Mouse (Mus musculus): ENCODE data around the gene Immt. TPM values are rescaled to one million over a fixed set of nuclear protein-coding genes. Genes with fewer than 3 reads are reported as not detected.

Gene Immt
- polyA plus RNA-seq, 1 experiment from 2014 or later, result 140 TPM

DNA sequence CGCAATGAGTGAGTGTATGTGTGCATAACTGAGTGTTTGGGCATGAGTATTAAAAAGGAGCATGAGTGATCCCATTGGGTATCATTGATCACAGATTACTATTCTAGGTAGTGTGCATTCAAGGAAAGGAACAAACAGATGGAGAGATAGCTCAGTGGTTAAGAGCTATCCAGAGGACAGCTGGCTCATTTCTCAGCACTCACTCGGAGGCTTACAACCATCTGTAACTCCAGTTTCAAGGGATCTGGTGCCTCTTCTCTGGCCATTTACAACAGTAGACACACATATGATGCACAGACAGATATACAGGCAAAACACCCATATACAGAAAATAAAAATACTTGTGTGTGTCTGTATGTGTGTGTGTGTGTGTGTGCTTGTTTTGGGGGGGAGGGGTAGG lies 36.6 kb downstream of the Immt start:
- no peak overlapping the region for H3K4me3 ChIP-seq (ENCODE audit: low read depth, low read length)
- no peak overlapping the region for H3K4me2 ChIP-seq (replicated peaks; ENCODE audit: low read depth)
- H3K9me3 ChIP-seq (ENCODE audit: control insufficient read depth, low read length), result no peaks in the 10 kb centered on the region
- TF ChIP-seq CTCF (IDR thresholded peaks at IDR 0.05; ENCODE audit: low read depth), result no peak
- no peak for TF ChIP-seq EP300 (optimal IDR thresholded peaks at IDR 0.05)
- no peak overlapping the region for H3K9ac ChIP-seq (ENCODE audit: low read length)
- no peak overlapping the region for H3K27ac ChIP-seq (replicated peaks)
- ATAC-seq (ENCODE audit: low FRiP score, low TSS enrichment), result no peak
- no peaks in the 10 kb centered on the region for H3K27me3 ChIP-seq (ENCODE audit: control insufficient read depth, insufficient read depth, low read length)
- 76% methylated on average over 2 of the region's 2 CpGs for WGBS
- H3K36me3 ChIP-seq (ENCODE audit: control insufficient read depth, insufficient read depth, low read length), result peaks cover 23% of the 10 kb centered on the region
- DNase-seq (ENCODE audit: low spot score), result no peak
- H3K4me1 ChIP-seq (replicated peaks; ENCODE audit: control insufficient read depth, insufficient read depth), result no peaks in the 10 kb centered on the region

DNA sequence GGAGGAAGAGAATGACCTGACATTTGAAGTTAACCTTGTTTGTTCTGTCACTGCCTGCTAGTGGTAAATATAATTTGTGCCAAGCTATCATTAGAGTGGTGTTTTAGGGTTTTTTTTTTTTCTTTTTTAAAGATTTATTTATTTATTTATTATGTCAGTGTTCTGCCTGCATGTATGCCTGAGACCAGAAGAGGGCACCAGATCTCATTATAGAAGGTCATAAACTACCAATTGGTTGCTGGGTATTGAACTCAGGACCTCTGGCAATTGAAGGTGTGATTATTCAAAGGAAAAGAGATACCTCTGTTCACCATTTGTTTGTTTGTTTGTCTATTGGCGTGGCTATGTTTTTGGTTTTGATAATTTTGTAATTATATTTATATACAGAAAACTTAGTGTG lies 37.7 kb downstream of the Immt start:
- H3K9ac ChIP-seq (ENCODE audit: low read length), result no peak overlapping the region
- peaks cover 21% of the 10 kb centered on the region for H3K36me3 ChIP-seq (ENCODE audit: control insufficient read depth, insufficient read depth, low read length)
- H3K27ac ChIP-seq (replicated peaks), result no peak overlapping the region
- DNase-seq (ENCODE audit: low spot score) (no peak), ATAC-seq (ENCODE audit: low FRiP score, low TSS enrichment) (no peak)
- H3K27me3 ChIP-seq (ENCODE audit: control insufficient read depth, insufficient read depth, low read length), result no peaks in the 10 kb centered on the region
- TF ChIP-seq EP300 (optimal IDR thresholded peaks at IDR 0.05), result no peak
- peak; percentile 64 for TF ChIP-seq CTCF (IDR thresholded peaks at IDR 0.05; ENCODE audit: low read depth)
- H3K9me3 ChIP-seq (ENCODE audit: control insufficient read depth, low read length), result no peaks in the 10 kb centered on the region
- 86% methylated on average over 1 of the region's 1 CpGs for WGBS
- H3K4me2 ChIP-seq (replicated peaks; ENCODE audit: low read depth), result no peak overlapping the region
- H3K4me3 ChIP-seq (ENCODE audit: low read depth, low read length), result no peak overlapping the region
- no peaks in the 10 kb centered on the region for H3K4me1 ChIP-seq (replicated peaks; ENCODE audit: control insufficient read depth, insufficient read depth)

- Histone ChIP-seq H3K4me3 (ENCODE audit: low read depth, low read length) (no peak overlapping the region), H3K27ac (replicated peaks) (no peak overlapping the region), H3K9ac (ENCODE audit: low read length) (no peak overlapping the region), H3K36me3 (ENCODE audit: control insufficient read depth, insufficient read depth, low read length) (peaks cover 21% of the 10 kb centered on the region), H3K4me1 (replicated peaks; ENCODE audit: control insufficient read depth, insufficient read depth) (no peaks in the 10 kb centered on the region), H3K27me3 (ENCODE audit: control insufficient read depth, insufficient read depth, low read length) (no peaks in the 10 kb centered on the region), H3K4me2 (replicated peaks; ENCODE audit: low read depth) (no peak overlapping the region), H3K9me3 (ENCODE audit: control insufficient read depth, low read length) (no peaks in the 10 kb centered on the region)
- WGBS, result 94% methylated on average over 9 of the region's 9 CpGs
- DNase-seq (ENCODE audit: low spot score) (no peak), ATAC-seq (ENCODE audit: low FRiP score, low TSS enrichment) (no peak)
- TF ChIP-seq EP300 (optimal IDR thresholded peaks at IDR 0.05), result no peak
- no peak for TF ChIP-seq CTCF (IDR thresholded peaks at IDR 0.05; ENCODE audit: low read depth)
Measured at GRCm38 (mm10) chr6:71871396-71871795, 40.3 kb downstream of the Immt start.

DNA sequence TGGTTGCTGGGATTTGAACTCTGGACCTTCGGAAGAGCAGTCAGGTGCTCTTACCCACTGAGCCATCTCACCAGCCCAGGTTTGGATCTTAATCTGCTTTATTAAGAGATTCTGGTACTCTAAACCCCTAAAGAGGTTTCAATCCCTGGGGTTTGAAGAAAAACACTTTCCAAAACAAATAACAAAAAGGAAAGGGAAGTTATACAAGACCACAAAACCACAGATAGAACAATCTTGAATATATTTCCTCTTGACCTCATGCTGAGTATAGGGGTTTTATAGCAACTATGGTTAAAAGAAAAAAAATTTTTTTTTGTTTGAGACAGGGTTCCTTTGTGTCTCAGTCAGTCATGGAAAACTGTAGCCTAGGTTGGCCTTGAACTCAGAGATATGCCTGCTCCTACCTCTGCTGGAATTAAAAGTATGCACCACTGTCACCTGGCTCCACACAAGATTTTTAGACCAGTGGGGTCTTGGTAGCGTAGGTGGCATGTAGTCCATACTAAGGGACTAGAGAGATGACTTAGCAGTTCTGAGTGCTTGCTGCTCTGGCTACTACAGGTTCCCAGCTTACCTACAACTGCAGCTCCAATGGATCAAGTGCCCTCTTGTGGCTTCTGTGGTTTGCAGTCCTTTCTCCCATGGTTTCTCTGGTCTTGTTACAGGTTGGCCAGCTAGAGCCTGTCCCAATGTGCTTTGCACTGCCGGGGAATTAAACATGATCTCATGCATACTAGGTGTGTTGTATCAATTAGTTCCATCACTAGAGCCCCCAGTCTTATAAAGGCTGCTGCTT lies 47.0 kb downstream of the Immt start:
- peaks cover 32% of the 10 kb centered on the region for H3K36me3 ChIP-seq (ENCODE audit: control insufficient read depth, insufficient read depth, low read length)
- ATAC-seq (ENCODE audit: low FRiP score, low TSS enrichment) (no peak), DNase-seq (ENCODE audit: low spot score) (no peak)
- no peaks in the 10 kb centered on the region for H3K9me3 ChIP-seq (ENCODE audit: control insufficient read depth, low read length)
- H3K4me3 ChIP-seq (ENCODE audit: low read depth, low read length), result no peak overlapping the region
- no peaks in the 10 kb centered on the region for H3K27me3 ChIP-seq (ENCODE audit: control insufficient read depth, insufficient read depth, low read length)
- H3K4me1 ChIP-seq (replicated peaks; ENCODE audit: control insufficient read depth, insufficient read depth), result no peaks in the 10 kb centered on the region
- H3K27ac ChIP-seq (replicated peaks), result no peak overlapping the region
- no peak for TF ChIP-seq EP300 (optimal IDR thresholded peaks at IDR 0.05)
- TF ChIP-seq CTCF (IDR thresholded peaks at IDR 0.05; ENCODE audit: low read depth), result peak; percentile 33
- no peak overlapping the region for H3K9ac ChIP-seq (ENCODE audit: low read length)
- H3K4me2 ChIP-seq (replicated peaks; ENCODE audit: low read depth), result no peak overlapping the region
- 94% methylated on average over 3 of the region's 3 CpGs for WGBS

DNA sequence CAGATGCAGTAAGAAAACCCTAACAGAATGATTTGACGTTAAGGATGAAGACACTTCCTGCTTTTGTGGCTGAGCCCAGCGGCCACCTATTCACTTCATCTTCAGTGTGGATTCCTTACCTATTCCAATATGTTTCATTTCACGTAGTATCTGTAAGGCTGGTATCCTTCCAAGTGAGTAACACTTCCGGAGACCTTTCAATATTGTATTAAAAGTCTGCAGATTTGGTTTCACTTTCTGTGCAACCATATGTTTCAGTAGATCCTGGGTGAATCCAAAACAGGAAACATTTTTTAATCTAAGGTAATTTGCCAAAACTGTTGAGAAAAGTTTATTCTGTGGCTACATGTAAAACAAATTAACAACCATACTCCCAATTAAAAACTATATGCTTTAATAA lies 62.1 kb downstream of the Immt start:
- TF ChIP-seq EP300 (optimal IDR thresholded peaks at IDR 0.05) (no peak), CTCF (IDR thresholded peaks at IDR 0.05; ENCODE audit: low read depth) (no peak)
- Histone ChIP-seq H3K27me3 (ENCODE audit: control insufficient read depth, insufficient read depth, low read length) (no peaks in the 10 kb centered on the region), H3K27ac (replicated peaks) (no peak overlapping the region), H3K9ac (ENCODE audit: low read length) (no peak overlapping the region), H3K9me3 (ENCODE audit: control insufficient read depth, low read length) (no peaks in the 10 kb centered on the region), H3K4me2 (replicated peaks; ENCODE audit: low read depth) (no peak overlapping the region), H3K4me1 (replicated peaks; ENCODE audit: control insufficient read depth, insufficient read depth) (no peaks in the 10 kb centered on the region), H3K4me3 (ENCODE audit: low read depth, low read length) (no peak overlapping the region), H3K36me3 (ENCODE audit: control insufficient read depth, insufficient read depth, low read length) (peaks cover 32% of the 10 kb centered on the region)
- ATAC-seq (ENCODE audit: low FRiP score, low TSS enrichment) (no peak), DNase-seq (ENCODE audit: low spot score) (no peak)
- 87% methylated on average over 4 of the region's 4 CpGs for WGBS

GRCm38 (mm10) chr6:71907702-71908235 lies 76.6 kb downstream of the Immt start:
- Histone ChIP-seq H3K4me2 (replicated peaks; ENCODE audit: low read depth) (peak overlapping the region; percentile 67), H3K9me3 (ENCODE audit: control insufficient read depth, low read length) (no peaks in the 10 kb centered on the region), H3K4me3 (ENCODE audit: low read depth, low read length) (peak overlapping the region; percentile 84), H3K4me1 (replicated peaks; ENCODE audit: control insufficient read depth, insufficient read depth) (no peaks in the 10 kb centered on the region), H3K27ac (replicated peaks) (no peak overlapping the region), H3K27me3 (ENCODE audit: control insufficient read depth, insufficient read depth, low read length) (no peaks in the 10 kb centered on the region), H3K36me3 (ENCODE audit: control insufficient read depth, insufficient read depth, low read length) (no peaks in the 10 kb centered on the region), H3K9ac (ENCODE audit: low read length) (peak overlapping the region; percentile 78)
- no peak for ATAC-seq (ENCODE audit: low FRiP score, low TSS enrichment)
- DNase-seq (ENCODE audit: low spot score), result no peak
- 5% methylated on average over 4 of the region's 4 CpGs for WGBS
- no peak for TF ChIP-seq CTCF (IDR thresholded peaks at IDR 0.05; ENCODE audit: low read depth)
